Mouse (Mus musculus) embryonic facial prominence, embryonic 13.5 days (tissue): ENCODE measurements around the gene Cdk6. TPM values are rescaled to one million over a fixed set of nuclear protein-coding genes. Genes with fewer than 3 reads are reported as not detected.

Experiments used
- ATAC-seq: fragments of 200-750 bp; cut with Nextera tagmentation; 2 replicates; pipeline ENCODE4 v1.8.0; 2017; ENCODE audit warnings: low read depth; ENCODE audit not compliant: insufficient number of reproducible peaks, insufficient read depth, low FRiP score, low TSS enrichment
- H3K27ac ChIP-seq: fragments of 300-500 bp; sonication (generic); 2 replicates; pipeline ENCODE4 v1.5.1; 2015; ENCODE audit warnings: moderate library complexity, mild to moderate bottlenecking, inconsistent platforms
- H3K27me3 ChIP-seq: fragments of 300-500 bp; sonication (generic); 2 replicates; pipeline ENCODE4 v1.6.1; 2015; ENCODE audit warnings: mild to moderate bottlenecking, inconsistent platforms
- H3K36me3 ChIP-seq: fragments of 300-500 bp; sonication (generic); 2 replicates; pipeline ENCODE4 v1.6.1; 2015; ENCODE audit warnings: mild to moderate bottlenecking, inconsistent platforms
- H3K4me1 ChIP-seq: fragments of 300-500 bp; sonication (generic); 2 replicates; pipeline ENCODE4 v1.6.1; 2015; ENCODE audit warnings: inconsistent platforms
- H3K4me2 ChIP-seq: fragments of 300-500 bp; sonication (generic); 2 replicates; pipeline ENCODE4 v1.6.1; 2015; ENCODE audit warnings: moderate library complexity, mild to moderate bottlenecking, inconsistent platforms
- H3K4me3 ChIP-seq: fragments of 300-500 bp; sonication (generic); 2 replicates; pipeline ENCODE4 v1.5.1; 2015; ENCODE audit warnings: mild to moderate bottlenecking, inconsistent platforms
- H3K9ac ChIP-seq: fragments of 300-500 bp; sonication (generic); 2 replicates; pipeline ENCODE4 v1.6.1; 2015; ENCODE audit warnings: mild to moderate bottlenecking, inconsistent platforms
- H3K9me3 ChIP-seq: fragments of 300-500 bp; sonication (generic); 2 replicates; pipeline ENCODE4 v1.6.1; 2016; ENCODE audit warnings: inconsistent platforms
- WGBS: fragments of 180-500 bp; shearing (Covaris S2); methylation state at CpG from one replicate; pipeline ENCODE4 v1.1.7; 2015; ENCODE audit warnings: mixed read lengths; 5-methylcytosine and 5-hydroxymethylcytosine counted together
- polyA plus RNA-seq: library from polyadenylated mRNA; unstranded; fragments of >200 nt; fragmentation: Nextera tagmentation; extraction: Ambion mirVana; gene quantifications from 2 replicates; pipeline ENCODE4 v1.2.1, GENCODE M21; 2015

Cdk6 gene
- polyA plus RNA-seq, 1 experiment from 2014 or later: 34.5 TPM

DNA sequence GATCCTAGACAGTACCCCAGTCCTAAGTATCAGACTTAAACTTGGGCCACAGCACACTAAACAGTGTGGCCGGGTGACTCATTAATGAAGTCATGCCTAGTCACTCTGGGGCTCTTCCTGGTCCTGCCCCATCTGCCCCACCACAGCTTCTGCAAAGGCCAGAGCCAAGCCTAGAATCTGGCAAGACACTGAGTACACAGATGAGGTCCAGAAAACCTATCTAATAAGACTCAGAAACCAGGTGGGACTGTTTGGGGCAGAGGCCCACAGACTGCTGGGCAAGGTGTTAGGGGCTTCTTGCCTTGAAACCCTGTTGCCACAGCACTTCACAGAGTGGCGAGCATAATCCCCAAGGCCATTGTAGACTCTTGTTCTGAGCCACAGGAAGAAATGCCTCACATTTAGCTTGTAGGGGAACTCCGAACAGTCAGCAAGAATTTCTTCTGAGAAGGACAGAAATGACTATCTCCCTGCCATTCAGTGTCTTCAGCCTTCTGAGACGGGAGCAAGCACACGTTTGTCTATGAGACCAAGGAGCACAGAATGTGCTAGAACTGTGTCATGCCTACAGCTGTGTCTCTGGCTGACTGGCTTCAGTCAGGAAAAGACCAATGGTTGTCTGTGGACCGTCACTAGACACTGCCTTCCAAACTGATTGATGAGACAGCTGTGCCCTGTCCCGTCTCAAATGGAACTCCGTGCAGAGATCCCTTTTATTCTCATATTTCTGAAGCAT, 153.3 kb downstream of the Cdk6 start:
- WGBS: 80% methylated on average over 8 of the region's 8 CpGs
- Histone ChIP-seq H3K4me3 (no peak overlapping the region), H3K36me3 (no peaks in the 10 kb centered on the region; the same call in 1 of the 2 replicates), H3K4me2 (no peak overlapping the region), H3K27me3 (no peaks in the 10 kb centered on the region), H3K9ac (no peak overlapping the region), H3K27ac (no peak overlapping the region), H3K9me3 (no peaks in the 10 kb centered on the region), H3K4me1 (no peaks in the 10 kb centered on the region; the same call in 1 of the 2 replicates)
- no peak for ATAC-seq

DNA sequence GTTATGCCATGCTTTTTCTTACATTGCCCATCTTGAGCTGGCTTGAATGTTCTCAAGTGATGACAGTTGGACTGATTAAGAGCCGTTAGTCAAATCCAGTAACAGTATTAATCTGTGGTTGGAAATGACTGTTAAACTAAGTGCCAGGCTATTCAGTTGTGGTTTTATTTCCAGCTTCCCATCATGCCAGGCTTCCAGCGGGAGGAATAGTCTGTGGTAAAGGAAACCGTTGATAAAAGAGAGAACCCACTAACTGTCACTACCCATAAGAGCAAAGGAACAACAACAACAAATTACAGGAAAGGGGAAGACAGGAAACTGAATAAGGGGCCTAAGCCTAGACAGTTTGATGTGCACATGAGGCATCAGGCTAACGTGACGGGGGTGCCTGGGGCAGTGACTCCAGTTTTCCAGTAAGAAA, 156.2 kb downstream of the Cdk6 start:
- H3K4me1 ChIP-seq: peaks cover 9% of the 10 kb centered on the region; the same call in 1 of the 2 replicates
- no peak overlapping the region for H3K4me2 ChIP-seq
- H3K9ac ChIP-seq: no peak overlapping the region
- H3K27ac ChIP-seq: no peak overlapping the region
- 58% methylated on average over 5 of the region's 5 CpGs for WGBS
- no peaks in the 10 kb centered on the region for H3K9me3 ChIP-seq
- no peaks in the 10 kb centered on the region for H3K27me3 ChIP-seq
- H3K4me3 ChIP-seq: no peak overlapping the region
- no peak for ATAC-seq
- H3K36me3 ChIP-seq: no peaks in the 10 kb centered on the region; the same call in 1 of the 2 replicates

DNA sequence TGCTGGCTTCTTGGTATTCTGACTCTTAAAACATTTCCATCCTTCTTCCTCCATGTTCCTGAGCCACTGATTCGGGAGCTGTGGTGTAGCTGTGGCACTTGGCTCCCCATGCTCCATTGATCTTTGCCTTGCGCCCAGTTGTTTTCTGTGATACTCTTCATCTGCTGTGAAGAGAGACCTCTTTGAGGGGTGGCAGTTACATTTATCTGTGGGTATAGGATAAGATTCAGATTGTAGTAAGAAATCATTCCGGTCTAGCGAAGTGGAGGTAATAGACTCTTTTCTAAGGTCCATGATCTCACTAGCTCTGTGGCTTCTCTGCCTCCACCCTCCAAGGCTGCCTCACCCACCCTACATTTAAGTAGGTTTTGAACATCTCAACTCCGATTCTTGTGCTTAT, 159.0 kb downstream of the Cdk6 start:
- H3K4me1 ChIP-seq: peaks cover 9% of the 10 kb centered on the region; the same call in 1 of the 2 replicates
- H3K36me3 ChIP-seq: no peaks in the 10 kb centered on the region
- WGBS: 91% methylated on average over 5 of the region's 5 CpGs
- no peak for ATAC-seq
- no peak overlapping the region for H3K4me3 ChIP-seq
- no peak overlapping the region for H3K27ac ChIP-seq
- H3K27me3 ChIP-seq: no peaks in the 10 kb centered on the region
- no peak overlapping the region for H3K9ac ChIP-seq
- H3K9me3 ChIP-seq: no peaks in the 10 kb centered on the region
- H3K4me2 ChIP-seq: no peak overlapping the region

DNA sequence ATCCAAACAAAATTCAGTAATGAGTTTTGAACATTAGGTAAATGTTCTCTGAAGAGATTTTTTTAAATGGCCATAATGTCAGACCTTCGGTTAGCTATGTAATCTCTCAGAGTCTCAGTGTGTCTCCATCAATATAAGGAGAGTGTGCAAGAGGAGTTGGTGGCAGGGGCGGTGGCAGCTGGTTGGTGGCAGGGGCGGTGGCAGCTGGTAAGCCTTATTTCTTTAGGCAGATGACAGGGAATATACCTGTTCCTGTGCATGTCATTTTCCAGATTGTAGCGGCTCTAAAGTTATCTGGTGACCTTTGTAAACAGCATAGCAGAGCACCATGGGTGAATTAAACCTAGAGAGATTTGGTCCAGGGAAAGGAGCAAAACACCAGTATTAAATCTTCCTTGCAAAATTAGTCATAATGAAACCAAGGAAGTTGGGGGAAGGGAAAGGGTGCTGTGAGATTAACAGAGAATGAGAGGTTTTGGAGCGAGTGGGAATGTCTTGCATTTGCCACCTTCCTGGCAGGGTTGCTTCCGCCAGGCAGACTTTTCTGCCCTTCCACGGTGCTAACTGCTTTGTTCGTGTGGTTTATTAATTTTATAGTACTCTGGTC, 159.8 kb downstream of the Cdk6 start:
- no peaks in the 10 kb centered on the region for H3K9me3 ChIP-seq
- 61% methylated on average over 8 of the region's 8 CpGs for WGBS
- peaks cover 9% of the 10 kb centered on the region; the same call in 1 of the 2 replicates for H3K4me1 ChIP-seq
- H3K27ac ChIP-seq: no peak overlapping the region
- H3K9ac ChIP-seq: no peak overlapping the region
- no peak overlapping the region for H3K4me2 ChIP-seq
- no peak overlapping the region for H3K4me3 ChIP-seq
- H3K36me3 ChIP-seq: no peaks in the 10 kb centered on the region
- no peak for ATAC-seq
- H3K27me3 ChIP-seq: no peaks in the 10 kb centered on the region

DNA sequence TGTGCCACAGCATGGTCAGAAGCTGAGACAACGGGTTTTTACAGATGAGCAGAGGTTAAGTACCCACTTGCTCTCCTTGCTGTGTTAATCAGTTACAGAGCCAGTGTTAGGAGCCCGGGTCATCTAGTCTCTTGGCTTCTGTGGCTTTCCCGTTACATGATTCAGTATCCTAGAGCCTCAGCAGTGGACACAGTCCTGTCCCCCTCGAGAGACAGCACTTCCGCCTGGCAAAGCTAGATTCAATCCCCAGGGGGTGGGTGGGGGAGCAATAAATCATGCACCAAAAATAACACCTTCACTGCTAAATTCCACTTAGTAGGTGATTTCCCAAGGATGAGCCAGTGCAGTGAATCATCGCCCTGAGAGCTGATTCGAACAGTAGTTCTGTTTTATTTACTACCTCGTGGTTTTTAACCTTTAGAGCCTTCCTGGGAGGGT, 160.3 kb downstream of the Cdk6 start:
- Histone ChIP-seq H3K4me2 (no peak overlapping the region), H3K9ac (no peak overlapping the region), H3K9me3 (no peaks in the 10 kb centered on the region), H3K4me1 (peaks cover 9% of the 10 kb centered on the region; the same call in 1 of the 2 replicates), H3K4me3 (no peak overlapping the region), H3K36me3 (no peaks in the 10 kb centered on the region), H3K27me3 (no peaks in the 10 kb centered on the region), H3K27ac (no peak overlapping the region)
- ATAC-seq: no peak
- WGBS: 34% methylated on average over 8 of the region's 8 CpGs

DNA sequence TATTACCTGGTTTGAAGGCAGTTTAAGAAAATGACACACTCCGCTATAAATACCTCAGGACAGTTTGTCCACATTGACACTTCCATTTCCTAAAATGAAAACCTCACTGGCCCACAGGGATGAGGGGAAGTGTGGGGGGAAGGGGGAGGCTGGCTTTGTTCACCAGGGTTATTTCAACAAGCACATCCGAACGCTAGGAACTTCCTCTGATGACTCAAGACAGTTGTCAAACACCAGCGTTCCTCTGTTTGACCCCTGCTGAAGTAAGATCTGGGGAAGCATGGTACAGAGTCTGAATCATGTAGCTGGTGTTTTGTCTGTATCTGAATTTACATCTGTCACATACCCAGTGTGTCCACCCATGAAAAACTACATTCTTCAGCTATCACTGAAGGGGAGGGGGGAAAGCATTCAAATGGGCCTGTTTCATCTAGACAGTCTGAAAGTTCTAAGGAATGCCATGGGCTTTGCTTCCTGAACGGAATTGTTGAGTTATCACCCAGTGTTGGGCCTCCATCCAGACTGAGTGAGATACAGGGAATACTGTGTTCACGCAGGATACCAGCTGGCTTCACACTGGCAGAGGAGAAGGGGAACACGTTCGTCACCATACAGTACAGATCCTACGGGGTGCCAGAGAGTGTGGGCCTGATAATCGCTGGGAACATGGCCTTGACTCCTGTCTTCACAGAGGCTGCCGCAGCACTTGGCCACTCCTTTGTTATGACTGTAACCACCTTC, 161.5 kb downstream of the Cdk6 start:
- H3K4me3 ChIP-seq: no peak overlapping the region
- WGBS: 70% methylated on average over 11 of the region's 11 CpGs
- no peak overlapping the region for H3K4me2 ChIP-seq
- H3K36me3 ChIP-seq: no peaks in the 10 kb centered on the region
- 0 out of 2 replicates have a peak, but pooled peaks have one; percentile 48 for ATAC-seq
- no peak overlapping the region for H3K27ac ChIP-seq
- H3K9me3 ChIP-seq: no peaks in the 10 kb centered on the region
- H3K4me1 ChIP-seq: peaks cover 9% of the 10 kb centered on the region; the same call in 1 of the 2 replicates
- H3K9ac ChIP-seq: no peak overlapping the region
- H3K27me3 ChIP-seq: no peaks in the 10 kb centered on the region

DNA sequence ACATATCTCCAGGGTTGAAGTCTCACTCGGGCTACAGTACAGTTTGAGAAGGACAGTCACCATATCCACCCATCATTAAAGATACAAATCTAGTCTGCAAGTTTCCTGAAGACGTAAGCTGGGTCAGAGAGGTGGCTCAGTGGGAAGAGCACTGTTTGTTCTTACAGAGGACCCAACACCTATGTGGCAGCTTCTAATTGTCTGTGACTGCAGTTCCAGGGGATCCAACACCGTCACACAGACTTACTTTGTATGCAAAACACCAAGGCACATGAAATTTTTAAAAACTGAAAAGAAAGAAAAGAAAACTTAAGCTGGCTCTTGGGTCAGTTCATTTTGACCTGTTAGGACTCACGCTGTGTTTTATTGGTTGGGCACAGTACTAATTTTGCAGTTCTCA, 162.1 kb downstream of the Cdk6 start:
- Histone ChIP-seq H3K4me2 (no peak overlapping the region), H3K36me3 (no peaks in the 10 kb centered on the region), H3K4me3 (no peak overlapping the region), H3K4me1 (peaks cover 9% of the 10 kb centered on the region; the same call in 1 of the 2 replicates), H3K27me3 (no peaks in the 10 kb centered on the region), H3K27ac (no peak overlapping the region), H3K9me3 (no peaks in the 10 kb centered on the region), H3K9ac (no peak overlapping the region)
- ATAC-seq: no peak
- 87% methylated on average over 4 of the region's 4 CpGs for WGBS

DNA sequence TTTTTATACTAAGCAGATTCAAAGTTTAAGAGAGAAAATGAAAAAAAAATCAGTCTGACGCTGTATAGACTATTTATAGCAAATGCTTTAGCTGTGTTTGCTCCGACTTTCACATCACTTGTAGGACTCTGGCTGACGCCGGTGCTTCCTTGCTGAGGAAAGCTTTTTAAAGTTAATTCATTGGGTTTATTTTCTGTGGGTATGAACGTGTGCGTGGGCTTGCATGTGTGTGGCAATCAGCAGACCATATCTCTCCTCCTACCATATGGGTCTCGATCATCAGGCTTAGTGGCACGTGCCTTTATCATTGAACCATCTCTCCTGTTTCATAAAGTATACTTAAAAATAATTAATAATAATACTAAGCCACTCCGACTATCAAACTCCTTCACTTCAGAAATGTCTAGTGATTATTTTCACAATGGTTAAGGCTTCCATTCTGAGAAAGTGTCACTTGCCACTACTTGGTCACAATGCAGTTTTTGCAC, 162.6 kb downstream of the Cdk6 start:
- no peak overlapping the region for H3K9ac ChIP-seq
- ATAC-seq: no peak
- H3K4me2 ChIP-seq: no peak overlapping the region
- H3K9me3 ChIP-seq: no peaks in the 10 kb centered on the region
- H3K27ac ChIP-seq: no peak overlapping the region
- H3K4me3 ChIP-seq: no peak overlapping the region
- H3K27me3 ChIP-seq: no peaks in the 10 kb centered on the region
- peaks cover 9% of the 10 kb centered on the region; the same call in 1 of the 2 replicates for H3K4me1 ChIP-seq
- WGBS: 82% methylated on average over 9 of the region's 9 CpGs
- no peaks in the 10 kb centered on the region for H3K36me3 ChIP-seq

DNA sequence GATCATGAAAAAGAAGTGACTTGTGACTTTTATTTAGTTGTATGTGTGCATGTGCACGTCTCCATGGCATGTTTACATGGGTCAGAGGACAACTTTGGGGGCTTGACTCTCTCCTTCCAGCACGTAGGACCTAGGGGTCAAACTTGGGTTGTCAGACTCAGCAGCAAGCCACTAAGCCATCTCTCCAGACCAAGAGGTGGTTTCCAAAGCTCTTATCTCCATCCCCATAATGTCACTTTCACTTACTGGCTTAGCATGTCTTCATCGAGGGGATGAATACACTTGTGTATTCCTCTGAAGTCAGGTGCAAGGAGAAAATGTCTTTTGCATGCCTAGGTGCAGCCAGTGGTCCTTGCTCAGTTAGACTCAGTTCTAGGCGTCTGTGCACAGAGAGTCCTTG, 163.2 kb downstream of the Cdk6 start:
- Histone ChIP-seq H3K27ac (no peak overlapping the region), H3K4me1 (peaks cover 9% of the 10 kb centered on the region; the same call in 1 of the 2 replicates), H3K36me3 (no peaks in the 10 kb centered on the region), H3K27me3 (no peaks in the 10 kb centered on the region), H3K9me3 (no peaks in the 10 kb centered on the region), H3K4me2 (no peak overlapping the region), H3K9ac (no peak overlapping the region), H3K4me3 (no peak overlapping the region)
- no peak for ATAC-seq
- 72% methylated on average over 4 of the region's 4 CpGs for WGBS

DNA sequence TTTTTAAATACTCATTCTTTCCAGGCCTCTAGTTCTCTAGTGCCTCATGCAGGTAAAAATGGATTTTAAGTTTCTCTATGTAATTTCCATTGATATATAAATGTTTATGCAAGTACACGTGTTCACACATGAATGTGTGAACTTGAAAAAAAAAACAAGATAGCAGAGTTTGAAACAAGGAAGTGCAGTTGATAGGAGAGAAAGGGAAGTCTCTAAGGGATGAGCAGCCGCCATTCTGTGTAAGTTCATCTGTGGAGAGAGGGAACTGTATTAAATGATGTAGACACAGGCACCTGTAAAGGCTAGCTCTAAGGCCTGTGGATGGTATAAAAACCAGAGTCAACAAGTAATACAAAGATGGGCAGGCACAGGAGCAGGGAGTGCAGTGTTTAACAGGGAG, 164.3 kb downstream of the Cdk6 start:
- H3K4me3 ChIP-seq: no peak overlapping the region
- no peaks in the 10 kb centered on the region for H3K36me3 ChIP-seq
- H3K27me3 ChIP-seq: no peaks in the 10 kb centered on the region
- ATAC-seq: no peak
- H3K27ac ChIP-seq: no peak overlapping the region
- H3K9me3 ChIP-seq: no peaks in the 10 kb centered on the region
- no peak overlapping the region for H3K4me2 ChIP-seq
- peaks cover 12% of the 10 kb centered on the region for H3K4me1 ChIP-seq
- H3K9ac ChIP-seq: no peak overlapping the region
- WGBS: 69% methylated on average over 2 of the region's 2 CpGs

DNA sequence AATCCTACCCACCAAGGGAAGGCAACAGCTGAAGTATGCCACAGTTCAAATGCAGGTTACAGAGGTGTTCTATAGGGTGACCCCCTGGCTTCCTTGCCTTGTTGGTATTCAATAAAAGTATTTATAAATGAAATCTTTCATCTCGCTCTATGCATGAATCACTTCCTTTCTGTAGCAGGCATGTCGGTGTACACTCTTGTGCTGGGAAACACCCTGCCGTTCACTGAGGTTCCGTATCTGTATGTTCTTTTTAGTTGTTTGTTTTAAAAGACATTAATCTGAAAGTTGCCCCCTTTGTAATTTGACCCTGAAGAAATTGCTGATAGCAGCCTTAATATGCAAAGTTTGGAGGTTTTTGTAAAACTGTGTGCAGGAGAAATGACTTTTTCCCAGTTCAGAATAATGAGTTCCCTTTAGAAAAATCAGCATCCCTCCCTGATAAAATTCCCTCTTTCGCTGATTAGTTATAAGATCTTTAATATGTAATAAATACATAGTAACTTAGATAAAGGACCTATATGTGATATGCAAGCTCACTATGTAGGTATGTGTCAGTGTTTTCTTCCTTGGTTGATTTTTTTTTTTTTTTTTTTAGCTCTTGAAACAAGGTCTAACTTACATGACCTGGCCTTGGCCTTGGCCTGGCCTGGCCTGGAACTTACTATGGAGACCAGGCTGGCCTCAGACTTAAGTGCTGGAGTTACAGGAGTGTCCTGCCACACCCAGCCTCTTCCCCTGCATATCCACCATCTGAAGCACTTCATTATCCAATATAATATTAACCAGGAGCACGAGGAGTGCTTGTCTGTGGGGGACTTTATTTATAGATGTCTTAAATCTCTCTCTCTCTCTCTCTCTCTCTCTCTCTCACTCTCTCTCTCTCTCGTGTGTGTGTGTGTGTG, 167.4 kb downstream of the Cdk6 start:
- H3K27ac ChIP-seq: no peak overlapping the region
- no peak overlapping the region for H3K9ac ChIP-seq
- WGBS: 74% methylated on average over 7 of the region's 7 CpGs
- H3K36me3 ChIP-seq: no peaks in the 10 kb centered on the region
- no peaks in the 10 kb centered on the region for H3K27me3 ChIP-seq
- no peaks in the 10 kb centered on the region for H3K9me3 ChIP-seq
- no peak overlapping the region for H3K4me2 ChIP-seq
- H3K4me1 ChIP-seq: peaks cover 9% of the 10 kb centered on the region
- H3K4me3 ChIP-seq: no peak overlapping the region
- ATAC-seq: no peak
